Mouse (Mus musculus): ENCODE measurements around the gene Hsd17b6.

The Hsd17b6 gene

DNA sequence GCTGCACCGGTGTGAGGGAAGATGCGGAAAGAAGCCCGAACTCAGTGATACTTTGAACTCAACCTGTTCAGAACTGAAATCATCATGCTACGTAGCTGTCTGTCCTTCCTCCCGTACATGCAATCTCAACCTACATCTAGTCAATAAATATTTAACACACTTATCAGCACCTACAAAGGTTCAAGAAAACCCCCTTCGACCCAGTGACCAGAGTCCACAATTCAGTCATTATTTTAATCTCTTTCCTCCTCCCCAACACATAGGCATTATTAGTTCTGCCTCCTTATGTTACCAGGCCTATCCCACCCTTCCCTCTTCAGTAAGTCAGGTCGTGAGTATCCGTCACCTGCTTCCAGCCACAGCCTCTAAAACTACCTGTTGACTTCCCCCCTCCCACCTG lies 1.9 kb downstream of the Hsd17b6 start:
- DNase-seq = no peak

DNA sequence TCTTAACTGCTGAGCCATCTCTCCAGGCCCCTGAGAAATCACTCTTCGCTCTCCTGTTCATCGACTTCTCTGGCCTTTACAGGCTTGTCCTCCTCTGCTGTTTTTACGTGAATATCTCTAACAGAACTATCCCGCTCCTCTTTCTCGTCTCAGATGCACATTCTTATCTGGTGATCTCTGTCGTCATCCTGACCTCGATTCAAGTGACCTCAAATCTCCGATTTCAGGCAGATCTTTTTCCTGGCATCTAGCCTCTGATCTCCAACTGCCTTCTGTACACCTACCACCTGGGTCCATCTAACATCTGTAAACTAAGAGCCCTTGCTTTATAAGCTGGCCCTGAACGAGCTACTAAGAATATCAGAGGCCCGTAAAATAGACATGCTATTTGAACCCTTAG lies 2.5 kb downstream of the Hsd17b6 start:
- no peak for DNase-seq

DNA sequence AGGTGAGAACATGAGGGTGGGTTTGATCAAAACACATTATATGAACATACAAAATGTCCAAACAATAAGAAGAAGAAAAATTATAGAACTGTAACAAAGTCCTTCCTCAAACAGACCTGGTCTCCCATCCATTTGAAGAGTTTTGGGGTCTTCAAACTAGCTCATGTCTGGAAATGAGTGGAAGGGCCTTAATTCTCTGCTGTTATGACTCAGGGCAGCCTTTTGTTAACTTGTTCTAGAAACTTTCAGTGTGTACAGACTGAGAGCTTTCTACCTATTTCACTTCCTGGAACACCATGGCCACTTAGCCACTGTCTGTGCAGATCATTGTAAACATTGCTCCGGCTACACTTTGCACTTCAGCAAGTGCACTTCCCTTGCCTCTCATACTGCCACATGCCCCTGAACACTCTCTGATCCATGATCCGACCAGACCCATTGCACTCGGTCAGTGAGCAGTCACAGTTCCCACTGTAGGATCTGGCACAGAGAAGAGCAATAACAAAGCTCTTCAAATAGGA lies 4.1 kb downstream of the Hsd17b6 start:
- no peak for DNase-seq

DNA sequence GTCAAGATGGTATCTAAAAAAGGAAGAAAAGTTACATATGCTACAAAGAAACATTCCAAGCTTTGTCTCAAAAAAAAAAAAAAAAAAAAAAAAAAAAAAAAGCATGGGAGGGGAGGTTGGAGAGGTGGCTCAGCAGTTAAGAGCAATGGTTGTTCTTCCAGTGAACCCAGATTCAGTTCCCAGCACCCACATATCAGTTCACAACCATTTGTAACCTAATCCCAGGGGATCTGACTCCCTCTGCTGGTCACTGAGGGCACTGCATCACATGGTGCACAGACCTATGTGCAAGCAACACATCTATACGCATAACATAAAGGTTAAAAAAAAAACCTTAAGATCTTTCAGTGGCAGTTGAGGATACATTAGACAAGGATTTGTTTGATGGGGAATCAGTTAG lies 9.2 kb downstream of the Hsd17b6 start:
- DNase-seq = no peak

DNA sequence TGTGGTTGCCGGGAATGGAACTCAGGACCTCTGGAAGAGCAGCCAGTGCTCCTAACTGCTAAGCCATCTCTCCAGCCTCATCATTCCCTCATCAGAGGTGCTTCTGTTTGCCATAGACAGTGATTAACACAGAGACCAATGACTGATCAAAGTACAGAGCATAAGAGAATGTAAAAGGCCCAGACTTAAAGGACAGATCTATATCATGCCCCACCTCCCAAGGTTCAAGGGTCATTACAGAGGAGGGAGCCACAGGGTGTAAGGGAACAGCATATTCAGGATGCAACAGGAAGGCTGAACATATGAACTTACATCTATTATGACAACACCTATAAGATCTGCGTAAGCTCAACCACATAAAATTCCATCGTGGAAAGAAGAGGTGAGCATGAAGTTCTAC lies 10.7 kb downstream of the Hsd17b6 start:
- no peak for DNase-seq

DNA sequence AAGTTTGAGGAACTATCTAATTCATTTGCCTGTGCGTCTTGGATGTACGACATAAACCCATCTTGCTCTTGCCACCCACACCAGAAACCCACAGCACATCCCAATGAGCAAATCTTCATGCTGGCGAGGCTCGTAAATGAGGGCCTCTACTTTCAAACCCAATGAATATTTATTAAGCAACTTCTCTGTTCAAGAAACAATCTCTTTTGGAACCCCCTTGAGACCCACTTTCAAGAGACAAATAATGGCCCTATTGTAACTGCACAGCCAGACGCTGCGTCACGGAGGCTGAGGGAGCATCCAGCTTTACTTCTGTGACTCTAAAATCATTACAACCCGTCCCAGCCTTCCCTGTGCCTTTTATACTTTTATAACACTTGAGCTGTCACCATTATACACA lies 21.8 kb downstream of the Hsd17b6 start:
- DNase-seq = no peak

DNA sequence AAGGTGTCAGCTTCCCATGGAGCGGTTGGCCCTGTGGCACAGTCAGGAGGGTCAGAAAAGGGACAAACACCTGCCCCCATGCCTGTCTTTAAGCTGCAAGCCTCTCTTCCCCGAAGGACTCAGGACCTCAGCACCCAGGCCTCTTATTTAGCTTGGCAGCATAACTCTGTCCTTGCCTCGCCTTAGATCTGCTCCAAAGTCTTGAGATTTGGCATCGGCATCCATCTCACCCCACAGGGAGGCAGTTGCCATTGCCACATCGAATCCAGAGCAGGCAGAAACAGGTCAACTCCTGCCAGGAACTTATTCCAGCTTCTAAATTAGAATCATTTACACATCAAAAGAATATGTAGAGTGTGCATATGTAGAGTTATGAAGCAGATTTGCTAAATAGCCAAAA lies 22.8 kb downstream of the Hsd17b6 start:
- DNase-seq = no peak

DNA sequence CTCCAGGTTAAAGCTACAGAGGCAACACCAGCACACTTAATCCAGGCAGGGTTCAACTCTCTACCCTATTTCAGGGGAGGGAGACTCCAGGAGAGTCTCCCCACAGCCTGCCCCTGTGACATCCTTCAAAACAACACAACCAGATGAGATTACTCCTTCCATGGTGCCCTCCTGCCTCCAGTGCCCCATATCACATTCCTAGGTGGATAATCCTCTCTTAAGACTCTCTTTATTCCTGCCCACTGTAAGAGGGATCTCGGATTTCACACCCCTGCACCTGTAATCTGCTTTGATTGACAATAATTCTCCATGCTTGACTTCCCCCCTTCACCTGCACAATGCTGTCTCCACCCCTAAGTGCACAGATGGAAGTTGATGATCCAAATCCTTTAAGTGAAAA lies 31.9 kb downstream of the Hsd17b6 start:
- DNase-seq = no peak

DNA sequence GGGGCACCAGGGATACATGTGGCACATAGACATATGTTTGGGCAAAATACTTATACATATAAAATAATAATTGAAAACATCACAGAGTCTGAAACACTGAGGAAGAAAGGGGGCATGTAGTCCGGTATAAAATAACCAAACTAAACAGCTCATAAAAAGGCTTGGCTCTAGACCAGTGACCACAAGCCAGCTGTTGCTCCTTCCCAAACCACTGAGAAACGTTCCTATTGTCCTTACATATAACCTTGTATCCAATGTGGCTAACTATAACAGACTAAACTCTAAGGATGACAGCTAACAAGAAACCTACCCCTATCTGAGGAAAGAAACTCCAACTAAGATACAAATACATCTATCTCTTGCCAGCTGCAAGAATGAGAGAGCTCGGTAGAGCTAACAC lies 33.3 kb downstream of the Hsd17b6 start:
- DNase-seq = no peak

DNA sequence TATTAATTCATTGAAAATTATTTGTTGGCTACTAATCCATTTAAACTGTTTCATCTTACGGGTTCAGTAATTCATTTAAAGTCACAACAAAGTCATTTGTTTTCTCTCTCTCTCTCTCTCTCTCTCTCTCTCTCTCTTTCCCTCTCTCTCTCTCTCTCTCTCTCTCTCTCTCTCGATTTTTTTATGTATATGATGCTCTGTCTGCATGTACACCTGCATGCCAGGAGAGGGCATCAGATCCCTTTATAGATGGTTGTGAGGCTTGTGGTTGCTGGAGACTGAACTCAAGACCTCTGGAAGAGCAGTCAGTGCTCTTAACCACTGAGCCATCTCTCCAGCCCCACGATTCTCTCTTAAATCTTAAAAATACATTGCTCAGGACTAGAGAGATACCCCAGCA lies 36.3 kb downstream of the Hsd17b6 start:
- DNase-seq = no peak

DNA sequence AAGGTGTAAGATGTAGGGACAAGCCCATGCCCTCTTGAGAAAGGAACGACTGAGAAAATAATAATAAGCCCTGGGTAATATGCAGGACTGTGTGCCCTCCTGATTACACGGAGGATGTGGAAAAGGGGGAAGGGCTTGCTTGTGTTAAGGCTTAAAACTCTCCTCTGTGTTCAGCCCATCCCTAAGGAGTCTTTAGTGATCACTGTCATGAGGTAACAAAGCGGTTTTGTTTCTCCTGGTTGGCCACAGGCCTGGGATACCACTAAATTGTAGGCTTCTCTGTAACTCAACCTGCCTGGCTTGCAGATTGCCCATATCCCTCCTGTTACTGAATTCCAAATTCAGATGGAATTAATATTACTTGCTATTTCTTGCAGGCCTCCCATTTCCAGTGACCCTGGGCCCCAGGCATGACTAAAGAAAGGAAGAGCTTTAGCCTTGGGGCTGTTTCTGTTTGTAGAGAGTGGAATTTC lies 37.0 kb downstream of the Hsd17b6 start:
- DNase-seq = no peak

DNA sequence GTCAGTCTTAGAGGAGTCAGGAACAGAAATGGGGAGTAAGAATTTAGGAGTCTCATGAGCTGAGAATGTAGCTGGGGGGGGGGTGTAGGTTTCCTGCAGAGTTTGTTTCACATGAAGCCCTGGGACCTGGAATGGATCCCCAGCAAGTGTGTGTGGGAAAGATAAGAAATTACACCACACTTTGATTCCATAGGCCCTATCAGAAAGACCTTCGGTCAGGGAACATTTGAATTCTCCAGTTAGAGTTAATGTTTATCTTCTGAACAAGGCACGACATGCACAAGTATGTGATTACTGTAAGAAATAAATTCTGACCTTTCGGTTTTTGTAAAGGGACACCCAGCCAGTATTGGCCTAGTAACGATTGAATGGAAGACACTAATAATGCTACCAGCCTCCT lies 37.6 kb downstream of the Hsd17b6 start:
- no peak for DNase-seq

DNA sequence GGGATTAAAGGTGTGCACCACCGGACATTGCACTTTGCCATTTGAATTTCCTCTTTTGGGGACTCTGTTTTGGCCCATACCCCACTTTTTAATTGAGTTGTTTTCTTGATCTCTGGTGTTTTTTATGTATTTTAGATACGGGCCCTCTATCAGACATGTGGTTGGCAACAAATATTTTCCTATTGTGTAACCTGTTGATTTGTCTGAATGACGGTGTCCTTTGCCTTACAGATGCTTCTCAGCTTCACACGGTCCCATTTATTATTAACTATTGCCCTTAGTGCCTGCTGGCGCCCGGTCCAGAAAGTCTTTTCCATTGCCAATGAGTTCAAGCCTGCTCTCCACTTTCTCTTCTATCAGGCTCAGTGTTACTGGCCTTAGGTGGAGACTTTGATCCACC lies 40.9 kb downstream of the Hsd17b6 start:
- DNase-seq = no peak

DNA sequence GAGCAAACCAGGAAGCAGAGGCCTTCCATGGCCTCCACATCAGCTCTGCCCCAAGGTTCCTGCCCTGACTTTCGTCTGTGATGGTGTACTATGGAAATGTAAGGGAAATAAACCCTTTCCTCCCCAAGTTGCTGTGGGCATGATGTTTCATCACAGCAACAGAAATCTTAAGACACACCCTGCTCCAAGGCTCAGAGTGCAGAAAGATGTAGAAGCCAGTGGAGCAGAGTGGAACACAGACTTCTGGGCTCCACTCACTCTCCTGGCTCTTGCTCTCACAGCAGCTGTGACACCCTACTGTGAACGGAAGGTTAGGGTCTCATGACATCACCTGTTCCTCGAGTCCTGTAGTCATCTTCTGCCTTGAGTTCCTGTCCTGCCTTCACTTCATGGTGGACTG lies 43.4 kb downstream of the Hsd17b6 start:
- no peak for DNase-seq

DNA sequence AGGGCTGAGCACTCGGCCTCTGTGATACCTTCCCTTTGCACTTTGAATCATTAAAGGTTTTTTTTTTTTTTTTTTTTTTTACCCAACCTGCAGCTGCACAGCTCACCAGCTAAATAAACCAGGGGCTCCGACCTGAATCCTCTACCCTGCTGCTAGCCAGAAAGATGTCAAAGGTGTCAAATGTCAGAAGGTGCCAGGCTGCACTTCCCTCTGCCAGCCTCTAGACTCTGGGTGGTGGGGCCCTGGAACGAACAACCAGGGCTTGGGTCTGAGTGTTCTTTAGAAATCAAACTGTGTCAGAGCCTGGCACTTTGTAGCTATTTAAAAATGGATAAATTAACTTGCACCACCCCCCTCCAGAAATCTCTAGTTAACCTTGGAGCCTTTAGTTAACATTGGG lies 45.0 kb downstream of the Hsd17b6 start:
- DNase-seq = no peak

DNA sequence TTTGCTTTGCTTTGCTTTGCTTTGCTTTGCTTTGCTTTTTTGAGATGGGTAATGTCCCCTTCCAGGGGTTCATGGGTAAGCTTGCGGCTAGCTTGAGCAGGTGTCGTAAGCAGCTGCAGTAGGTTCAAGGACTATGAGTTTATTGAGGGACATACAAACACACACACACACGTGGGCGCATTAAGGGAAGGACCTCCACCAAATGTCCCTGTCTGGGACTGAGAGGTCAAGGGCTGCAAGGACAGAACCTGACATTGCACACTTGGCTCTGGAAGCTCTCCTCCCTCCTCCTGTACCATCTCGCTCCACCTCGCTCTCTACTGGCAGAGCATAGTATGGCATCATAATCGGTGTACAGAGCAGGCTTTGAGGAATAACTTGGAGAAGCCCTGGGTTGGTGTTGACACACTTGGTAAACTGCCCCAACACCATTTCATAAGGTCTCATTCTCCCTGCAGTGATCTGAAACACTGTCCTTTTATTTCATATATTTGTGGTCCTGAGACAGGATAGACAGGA lies 48.2 kb downstream of the Hsd17b6 start:
- no peak for DNase-seq

DNA sequence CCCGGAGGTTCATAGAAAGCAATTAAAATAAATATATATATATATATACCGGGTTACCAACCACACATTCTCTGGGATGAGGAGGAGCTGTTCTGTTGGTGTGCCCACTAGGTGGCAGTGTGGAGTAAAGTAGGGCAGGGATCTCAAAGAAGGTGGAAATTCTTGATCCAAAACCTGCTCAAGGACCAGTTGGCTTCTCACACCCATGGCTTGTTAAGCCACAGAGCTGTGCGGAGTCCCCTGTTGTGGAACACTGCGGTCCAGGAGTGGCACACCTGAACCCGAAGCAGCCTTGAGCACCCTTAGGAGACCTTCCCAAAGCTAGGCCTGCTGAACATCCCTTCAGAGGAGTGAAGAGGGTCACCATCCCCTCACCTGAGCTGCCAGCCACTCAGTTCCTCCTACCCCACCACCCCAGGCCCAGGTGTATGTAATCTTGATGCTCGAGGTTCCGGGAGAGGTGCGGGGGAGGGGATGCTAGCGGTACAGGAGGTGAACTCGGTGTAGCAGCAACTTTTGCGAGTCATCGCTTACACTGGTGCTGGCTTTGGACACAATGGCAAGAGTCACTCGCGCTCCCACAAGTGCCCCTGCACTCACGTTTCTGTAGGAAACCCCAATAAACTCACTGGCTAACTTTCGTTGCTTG lies 51.1 kb downstream of the Hsd17b6 start:
- DNase-seq = peak; percentile 76 to 77

DNA sequence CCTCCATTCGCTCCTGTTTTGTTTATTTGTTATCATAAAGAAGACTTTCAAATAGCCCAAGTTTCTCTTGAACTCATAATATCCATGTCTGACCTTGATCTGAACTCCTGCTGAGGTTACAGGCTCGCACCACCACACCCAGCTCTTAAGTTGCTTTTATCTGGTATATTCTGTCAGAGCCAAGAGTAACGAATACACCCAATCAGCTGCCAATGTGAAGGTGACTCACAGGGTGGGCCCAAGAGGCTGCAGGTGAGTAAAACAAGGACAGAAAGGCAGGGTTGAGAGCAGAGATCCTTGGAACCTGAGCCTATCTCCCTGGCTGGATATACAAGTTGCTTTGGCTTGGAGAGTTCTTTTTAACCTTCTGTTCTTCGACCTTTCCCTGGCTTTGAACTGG lies 52.4 kb downstream of the Hsd17b6 start:
- DNase-seq = no peak

DNA sequence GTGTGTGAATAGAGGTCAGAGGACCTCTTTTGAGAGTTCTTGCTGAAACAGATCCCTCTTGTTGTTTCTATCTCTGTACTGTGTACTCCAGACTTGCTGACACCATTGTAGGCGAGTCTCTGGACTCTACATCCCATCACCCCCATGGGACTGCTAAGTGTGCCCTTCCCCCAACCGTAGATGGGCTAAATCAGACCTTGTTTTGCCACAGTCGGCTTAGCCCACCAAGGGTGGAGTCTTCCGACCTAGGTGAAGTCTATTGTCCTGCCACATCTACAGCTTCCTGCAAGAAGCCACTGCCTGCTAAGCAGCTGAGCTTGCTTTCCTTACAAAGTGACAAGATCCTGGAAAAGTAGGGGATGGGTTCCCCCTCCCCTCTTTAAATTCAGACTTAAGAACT lies 55.6 kb downstream of the Hsd17b6 start:
- DNase-seq = no peak

DNA sequence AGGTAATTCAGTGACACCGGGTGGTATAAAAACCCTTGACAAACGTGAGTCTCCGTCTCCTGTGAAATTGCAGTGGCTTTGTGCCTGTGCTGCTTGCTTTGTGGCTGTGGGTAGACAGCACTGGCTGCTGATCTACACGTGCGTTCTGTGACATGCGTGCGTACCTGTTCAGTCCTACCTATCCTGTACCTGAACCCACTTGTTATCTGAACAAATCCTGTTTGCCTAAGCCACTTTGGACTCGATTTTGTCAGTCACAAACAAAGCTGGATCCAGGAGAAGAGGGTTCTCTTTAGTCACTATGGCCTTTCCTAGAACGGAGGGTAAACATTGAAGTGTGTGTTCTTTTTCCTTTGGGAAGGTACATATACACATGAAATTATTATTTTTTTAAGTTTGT lies 56.0 kb downstream of the Hsd17b6 start:
- DNase-seq = no peak

DNA sequence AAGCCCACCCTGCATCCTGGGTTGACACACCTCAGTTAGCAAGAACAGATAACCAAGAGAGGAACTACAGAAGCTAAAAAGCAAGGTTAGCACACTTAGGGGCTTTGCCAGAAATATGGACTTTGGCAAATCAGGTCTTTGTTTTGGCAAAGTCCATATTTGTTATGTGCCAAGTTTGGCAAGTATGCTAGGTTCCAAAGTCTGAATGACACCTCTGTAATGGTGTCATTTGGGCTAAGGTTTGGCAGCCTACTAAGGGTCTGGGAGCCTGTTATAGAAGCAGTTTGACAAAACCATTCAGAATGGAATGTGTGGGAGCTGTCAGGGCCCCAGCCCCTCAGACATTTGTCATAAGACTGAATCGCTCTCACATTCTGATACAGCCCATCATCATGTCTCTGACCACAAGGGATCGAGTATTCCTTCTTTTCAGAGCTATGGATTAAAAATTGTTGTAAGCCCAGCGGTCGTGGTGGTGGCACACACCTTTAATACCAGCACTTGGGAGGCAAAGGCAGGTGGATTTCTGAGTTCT lies 57.7 kb downstream of the Hsd17b6 start:
- DNase-seq = no peak

DNA sequence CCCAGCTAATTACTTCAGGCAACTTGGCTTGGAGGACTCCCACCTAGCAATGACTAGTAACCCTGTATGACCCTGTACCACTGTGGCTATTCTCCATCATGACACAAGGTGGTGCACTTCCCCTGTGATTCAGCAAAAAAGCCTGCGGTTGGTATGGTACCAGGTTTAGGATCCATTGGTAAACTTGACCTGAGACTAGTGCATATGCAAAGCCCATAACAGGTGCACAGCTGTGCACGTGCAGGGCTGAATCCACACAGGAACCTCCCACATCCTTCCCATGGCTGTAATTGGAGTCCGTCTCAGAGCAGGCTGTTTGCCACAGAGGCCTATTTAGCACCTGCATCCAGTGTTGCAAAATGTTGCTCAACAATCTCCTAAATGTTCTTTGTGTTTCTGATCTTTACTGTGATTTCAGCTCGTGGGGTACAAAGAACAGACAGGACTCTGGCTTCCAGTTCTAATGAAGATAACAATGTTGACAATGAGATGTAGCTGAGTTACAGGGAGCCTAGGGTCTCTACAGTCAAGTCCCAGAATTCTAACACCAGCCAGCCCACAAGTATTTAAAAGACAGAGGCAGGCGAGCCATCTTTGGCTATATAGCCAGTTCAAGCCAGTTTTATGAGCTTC lies 61.9 kb downstream of the Hsd17b6 start:
- peak; percentile 10 to 23 for DNase-seq
